Mouse (Mus musculus) thymus, postnatal 25 days (tissue): ENCODE results near the gene Gm28490.
"Not testable (repeated sequence)": the region's sequence is repeated elsewhere in the genome, so short reads cannot be mapped to it uniquely, and the experiment has no call there.

Experiments
- DNase-seq: peaks from one replicate; pipeline ENCODE4 v3.0.0; 2022

The Gm28490 gene

GRCm38 (mm10) chrY:31634656-31635055 lies at the start of gene Gm28490:
Gene Gm28490, minus strand, starts transcription at chrY:31634756.
- DNase-seq: not testable (repeated sequence)
